ENCODE assay signal across 1 mouse cellular context in the genomic region with DNA sequence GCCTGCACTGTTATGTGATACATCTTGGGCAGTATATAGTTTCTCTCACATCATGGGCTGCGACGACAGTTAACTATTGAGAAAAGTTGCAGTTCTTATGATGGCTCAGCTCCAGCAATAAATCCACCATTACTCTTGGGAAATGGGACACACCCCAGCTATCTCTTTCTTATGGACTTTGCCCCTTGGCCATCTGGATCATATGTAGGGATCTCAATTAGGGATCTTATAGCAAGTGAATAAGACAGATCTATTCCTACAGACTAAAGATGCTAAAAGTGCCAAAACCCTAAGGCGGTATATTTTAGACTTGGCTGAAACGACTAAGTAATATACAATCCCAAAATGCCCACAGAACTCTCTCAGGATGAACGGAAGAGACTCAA.
TF ChIP-seq lines count a peak whose summit lies in the region.

No protein-coding gene starts in this region.

TF ChIP-seq in MEL, 35 proteins besides CTCF, POLR2A, EP300 and RAD21 (continued from another document):
- TF ChIP-seq ETS1 (IDR thresholded peaks at IDR 0.05; ENCODE audit: low read depth, low read length) = peak; percentile 19; the same call in 1 of the 2 replicates
- TF ChIP-seq POLR2AphosphoS5 (IDR thresholded peaks at IDR 0.05; ENCODE audit: borderline replicate concordance, low read depth, low read length) = no peak
- TF ChIP-seq JUND (IDR thresholded peaks at IDR 0.05; ENCODE audit: low read depth, low read length) = no peak
- no peak for TF ChIP-seq TAL1 (IDR thresholded peaks at IDR 0.05; ENCODE audit: low read length)
- no peak for TF ChIP-seq MAZ (IDR thresholded peaks at IDR 0.05; ENCODE audit: low read depth, low read length)
TF ChIP-seq in MEL: peak in this region for 3.
